Mouse (Mus musculus) liver, postnatal 0 days (tissue): ENCODE results near the gene Gm28038. TPM values are rescaled to one million over a fixed set of nuclear protein-coding genes. Genes with fewer than 3 reads are reported as not detected.

ENCODE experiments used
- ATAC-seq: fragments of 200-750 bp; cut with Nextera tagmentation; 2 replicates; pipeline ENCODE4 v1.8.0; 2017; ENCODE audit warnings: mild to moderate bottlenecking, moderate library complexity
- DNase-seq: peaks from one replicate; pipeline ENCODE4 v3.0.0-alpha.2; 2016
- H3K27ac ChIP-seq: fragments of 300-500 bp; sonication (generic); 2 replicates; pipeline ENCODE4 v1.5.1; 2014; ENCODE audit warnings: antibody characterized with exemption, moderate library complexity, mild to moderate bottlenecking, low read depth
- H3K27me3 ChIP-seq: fragments of 300-500 bp; sonication (generic); 2 replicates; pipeline ENCODE4 v1.6.1; 2014; ENCODE audit warnings: low read length, control low read depth, mixed read lengths; ENCODE audit not compliant: insufficient read depth
- H3K36me3 ChIP-seq: fragments of 300-500 bp; sonication (generic); replicated peaks from 2 replicates; pipeline ENCODE4 v1.6.1; 2014; ENCODE audit warnings: mild to moderate bottlenecking, control low read depth, low read length, moderate library complexity, mixed read lengths; ENCODE audit not compliant: insufficient read depth
- H3K4me1 ChIP-seq: fragments of 300-500 bp; sonication (generic); 2 replicates; pipeline ENCODE4 v1.6.1; 2014; ENCODE audit warnings: antibody characterized with exemption, mild to moderate bottlenecking, control low read depth; ENCODE audit not compliant: insufficient read depth
- H3K4me2 ChIP-seq: fragments of 300-500 bp; sonication (generic); 2 replicates; pipeline ENCODE4 v1.6.1; 2014; ENCODE audit warnings: low read depth, mild to moderate bottlenecking, low read length, moderate library complexity, mixed read lengths
- H3K4me3 ChIP-seq: fragments of 300-500 bp; sonication (generic); 2 replicates; pipeline ENCODE4 v1.5.1; 2014; ENCODE audit warnings: low read depth, low read length
- H3K9ac ChIP-seq: fragments of 300-500 bp; sonication (generic); replicated peaks from 2 replicates; pipeline ENCODE4 v1.6.1; 2014; ENCODE audit warnings: mild to moderate bottlenecking, moderate library complexity
- H3K9me3 ChIP-seq: fragments of 300-500 bp; sonication (generic); 2 replicates; pipeline ENCODE4 v1.6.1; 2016; ENCODE audit warnings: mild to moderate bottlenecking, control low read depth, low read length, mixed read lengths
- CTCF ChIP-seq: sonication (generic); IDR thresholded peaks from 2 replicates; pipeline ENCODE4 v1.5.1; 2016; ENCODE audit warnings: antibody characterized with exemption, low read depth
- EP300 ChIP-seq: IDR thresholded peaks from 2 replicates; pipeline ENCODE4 v1.6.1; 2016; ENCODE audit warnings: antibody characterized with exemption, low read depth, mild to moderate bottlenecking
- WGBS: fragments of 180-500 bp; shearing (Covaris S2); extraction: QIAGEN DNeasy Blood & Tissue Kit; methylation state at CpG from one replicate; pipeline ENCODE4 v1.1.7; 2014; ENCODE audit not compliant: insufficient replicate concordance; 5-methylcytosine and 5-hydroxymethylcytosine counted together
- polyA plus RNA-seq: library from polyadenylated mRNA; unstranded; fragments of >200 nt; fragmentation: Nextera tagmentation; extraction: Ambion mirVana; gene quantifications from 2 replicates; pipeline ENCODE4 v1.2.1, GENCODE M21; 2015

Gene Gm28038
- polyA plus RNA-seq, 1 experiment from 2014 or later: not detected

DNA sequence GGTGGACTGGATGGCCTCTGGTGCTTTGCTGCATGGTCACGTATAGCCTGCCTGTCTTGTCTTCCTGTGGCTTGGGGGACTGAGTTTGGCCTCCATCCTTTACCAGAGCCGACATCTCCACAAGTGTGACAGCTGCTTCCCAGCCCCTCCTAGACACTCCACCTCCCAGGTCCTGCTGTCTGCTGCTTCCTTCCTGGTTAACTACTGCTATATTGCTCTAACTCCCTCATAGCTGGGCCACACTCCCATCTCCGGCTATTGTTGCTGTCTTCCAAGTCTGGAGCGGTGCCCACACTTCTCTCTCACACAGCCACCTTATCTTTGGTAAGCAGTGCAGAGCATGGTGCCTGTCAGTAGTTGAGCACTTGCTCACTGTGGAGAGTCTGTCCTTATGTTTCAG is 41.1 kb upstream of the Gm28038 start:
- H3K36me3 ChIP-seq: peaks cover 36% of the 10 kb centered on the region
- ATAC-seq (peak; percentile 22), DNase-seq (peak; percentile 66)
- peak overlapping the region; percentile 97 for H3K9ac ChIP-seq
- H3K27me3 ChIP-seq: no peaks in the 10 kb centered on the region
- peaks cover 59% of the 10 kb centered on the region for H3K4me1 ChIP-seq
- TF ChIP-seq EP300: no peak
- no peak for TF ChIP-seq CTCF
- no peaks in the 10 kb centered on the region for H3K9me3 ChIP-seq
- H3K4me2 ChIP-seq: peak overlapping the region; percentile 88
- WGBS: 41% methylated on average over 4 of the region's 4 CpGs
- H3K27ac ChIP-seq: peak overlapping the region; percentile 87
- H3K4me3 ChIP-seq: peak overlapping the region; percentile 94

DNA sequence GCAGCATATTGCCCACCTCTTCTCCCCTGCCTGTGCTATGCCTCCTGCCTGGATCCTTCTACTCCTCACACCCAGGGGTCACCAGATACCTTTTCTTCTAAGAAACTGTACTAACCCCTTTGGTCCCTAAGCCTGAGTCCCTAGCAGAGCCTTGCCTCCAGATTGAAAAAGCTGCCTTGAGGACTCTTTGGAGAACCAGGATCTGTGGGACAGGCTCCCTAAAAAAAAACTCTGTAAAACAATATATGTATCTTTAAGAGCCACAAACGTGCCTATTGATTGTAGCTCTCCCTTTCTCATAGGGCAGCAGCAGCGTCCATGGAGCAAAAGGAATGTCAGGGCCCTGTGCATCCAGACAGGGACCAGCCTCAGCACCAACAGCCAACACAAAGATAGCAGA is 40.6 kb upstream of the Gm28038 start, which contains the start of gene Gm28035:
Gm28035 (plus strand) TSS at position 301 of the 400 bp plus-strand sequence.
- ATAC-seq (no peak), DNase-seq (no peak)
- peak within 1 kb of the TSS; percentile 94 for H3K4me3 ChIP-seq
- peak within 1 kb of the TSS; percentile 88 for H3K4me2 ChIP-seq
- no peaks in the 10 kb centered on the region for H3K9me3 ChIP-seq
- H3K27me3 ChIP-seq: no peaks in the 10 kb centered on the region
- H3K36me3 ChIP-seq: peaks cover 36% of the 10 kb centered on the region
- 55% methylated on average over 2 of the region's 2 CpGs for WGBS
- no peak for TF ChIP-seq EP300
- no peak for TF ChIP-seq CTCF
- H3K4me1 ChIP-seq: peaks cover 64% of the 10 kb centered on the region
- H3K27ac ChIP-seq: peak within 1 kb of the TSS; percentile 87
- peak within 1 kb of the TSS; percentile 97 for H3K9ac ChIP-seq

DNA sequence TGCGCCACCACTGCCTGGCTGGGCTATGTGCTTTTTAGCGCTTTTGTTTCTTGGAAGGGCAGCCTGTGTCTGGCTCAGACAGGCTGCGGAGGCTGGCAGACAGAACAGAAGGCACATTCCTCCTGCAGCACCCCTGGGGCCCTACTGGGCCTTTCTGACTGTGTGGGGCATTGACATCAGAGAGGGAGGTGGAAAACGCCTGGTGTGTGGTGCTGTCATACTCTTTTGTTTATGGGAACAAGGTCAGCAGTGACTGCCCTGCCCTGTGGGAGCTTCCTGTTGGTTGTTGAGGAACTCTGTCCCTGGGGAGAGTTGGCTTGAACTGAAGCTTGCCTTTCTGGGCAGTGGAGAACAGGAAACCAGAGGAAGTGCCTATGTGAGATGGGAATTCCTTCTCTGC is 38.3 kb upstream of the Gm28038 start:
- Histone ChIP-seq H3K27me3 (no peaks in the 10 kb centered on the region), H3K9me3 (no peaks in the 10 kb centered on the region), H3K27ac (peak overlapping the region; percentile 76), H3K36me3 (peaks cover 43% of the 10 kb centered on the region), H3K9ac (no peak overlapping the region), H3K4me3 (no peak overlapping the region), H3K4me2 (no peak overlapping the region), H3K4me1 (peaks cover 74% of the 10 kb centered on the region)
- 65% methylated on average over 4 of the region's 4 CpGs for WGBS
- peak; percentile 36; the same call in 1 of the 2 replicates for TF ChIP-seq EP300
- TF ChIP-seq CTCF: no peak
- DNase-seq (peak; percentile 45), ATAC-seq (peak; percentile 49)

DNA sequence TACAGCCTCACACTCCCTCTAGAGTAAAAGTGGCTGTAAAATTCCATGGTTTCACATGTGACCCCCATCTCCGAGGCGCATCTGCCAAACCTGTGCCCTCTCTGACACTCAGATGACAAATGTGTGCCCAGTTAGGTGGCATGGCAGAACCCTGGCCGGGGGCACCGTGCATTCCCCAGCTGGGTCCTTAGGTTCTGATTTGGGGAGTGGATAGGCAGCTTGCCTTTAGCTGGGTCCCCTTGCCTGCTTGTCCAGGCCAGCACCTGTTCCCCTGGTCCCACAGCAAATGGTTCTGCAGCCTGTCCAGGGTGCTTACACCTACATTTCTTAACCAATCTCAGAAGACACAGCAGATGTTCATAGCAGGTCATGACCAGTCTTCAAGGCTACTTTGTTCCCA is 37.5 kb upstream of the Gm28038 start:
- Histone ChIP-seq H3K4me1 (peaks cover 72% of the 10 kb centered on the region), H3K9me3 (no peaks in the 10 kb centered on the region), H3K27me3 (no peaks in the 10 kb centered on the region), H3K27ac (peak overlapping the region; percentile 76), H3K4me3 (no peak overlapping the region), H3K4me2 (no peak overlapping the region), H3K9ac (no peak overlapping the region), H3K36me3 (peaks cover 49% of the 10 kb centered on the region)
- TF ChIP-seq EP300 (no peak), CTCF (no peak)
- DNase-seq (no peak), ATAC-seq (no peak)
- WGBS: 90% methylated on average over 4 of the region's 4 CpGs

DNA sequence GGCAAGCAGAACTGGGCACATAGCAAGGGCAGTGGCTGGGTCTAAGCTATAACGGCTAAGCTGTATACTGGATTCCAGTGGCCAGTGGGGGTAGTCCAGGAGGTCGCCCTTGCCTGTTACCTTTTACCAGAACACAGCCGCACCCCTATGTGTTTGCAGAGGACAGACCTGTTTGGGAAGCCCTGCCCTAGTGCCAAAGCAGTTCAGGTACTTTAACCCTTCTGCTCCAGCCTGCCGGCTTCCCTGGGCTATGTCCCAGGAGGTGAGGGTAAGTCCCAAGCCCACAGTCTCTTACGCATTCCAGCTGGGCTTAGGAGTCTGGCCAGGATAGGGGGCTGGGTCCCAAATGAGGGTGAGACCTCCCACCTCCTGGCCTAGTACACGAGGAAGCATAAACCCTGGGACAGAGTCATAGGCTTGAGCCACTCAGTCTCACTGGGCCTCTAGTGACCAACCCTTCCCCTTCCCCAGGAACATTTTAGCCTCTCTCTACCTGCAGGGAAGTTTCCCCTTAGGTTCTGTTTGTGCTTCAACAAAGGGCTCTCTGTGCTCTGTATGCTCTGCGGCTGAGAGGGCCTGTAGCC is 36.2 kb upstream of the Gm28038 start:
- Histone ChIP-seq H3K4me3 (no peak overlapping the region), H3K36me3 (peaks cover 60% of the 10 kb centered on the region), H3K4me1 (peaks cover 59% of the 10 kb centered on the region), H3K27ac (peak overlapping the region; percentile 7), H3K27me3 (no peaks in the 10 kb centered on the region), H3K9me3 (no peaks in the 10 kb centered on the region), H3K4me2 (no peak overlapping the region), H3K9ac (no peak overlapping the region)
- TF ChIP-seq CTCF (no peak), EP300 (no peak)
- DNase-seq: no peak
- peak; percentile 28 for ATAC-seq
- 64% methylated on average over 7 of the region's 7 CpGs for WGBS

DNA sequence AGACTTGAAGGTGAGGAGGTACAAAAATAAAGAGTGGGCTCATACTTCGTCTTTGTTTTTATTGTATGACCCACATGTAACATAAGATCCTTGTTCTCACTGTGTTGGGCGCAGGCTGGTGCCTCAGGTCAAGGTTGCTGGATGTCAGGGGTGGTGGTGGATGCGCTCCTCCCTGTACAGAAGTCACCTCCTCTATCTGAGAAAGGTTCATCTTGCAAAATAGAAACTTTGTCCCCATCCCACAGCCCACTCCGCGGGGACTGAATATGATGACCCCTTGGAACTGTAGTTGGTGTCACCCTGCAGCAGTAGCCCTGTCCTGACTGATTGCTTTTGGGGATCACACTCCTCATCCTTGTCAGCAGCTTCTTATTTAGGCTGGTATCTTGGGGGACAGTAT is 33.8 kb upstream of the Gm28038 start:
- Histone ChIP-seq H3K9me3 (no peaks in the 10 kb centered on the region), H3K9ac (no peak overlapping the region), H3K36me3 (peaks cover 50% of the 10 kb centered on the region), H3K27me3 (no peaks in the 10 kb centered on the region), H3K4me1 (peaks cover 43% of the 10 kb centered on the region), H3K27ac (0 out of 2 replicates have a peak overlapping the region, but pooled peaks have one; percentile 7), H3K4me3 (no peak overlapping the region), H3K4me2 (no peak overlapping the region)
- ATAC-seq: peak; percentile 18; the same call in 1 of the 2 replicates
- no peak for TF ChIP-seq CTCF
- no peak for TF ChIP-seq EP300
- no peak for DNase-seq
- 77% methylated on average over 5 of the region's 5 CpGs for WGBS
